Mouse (Mus musculus): ENCODE results near the gene Calml3. TPM values are rescaled to one million over a fixed set of nuclear protein-coding genes. Genes with fewer than 3 reads are reported as not detected.

Gene Calml3
- polyA plus RNA-seq, 1 experiment: not detected

DNA sequence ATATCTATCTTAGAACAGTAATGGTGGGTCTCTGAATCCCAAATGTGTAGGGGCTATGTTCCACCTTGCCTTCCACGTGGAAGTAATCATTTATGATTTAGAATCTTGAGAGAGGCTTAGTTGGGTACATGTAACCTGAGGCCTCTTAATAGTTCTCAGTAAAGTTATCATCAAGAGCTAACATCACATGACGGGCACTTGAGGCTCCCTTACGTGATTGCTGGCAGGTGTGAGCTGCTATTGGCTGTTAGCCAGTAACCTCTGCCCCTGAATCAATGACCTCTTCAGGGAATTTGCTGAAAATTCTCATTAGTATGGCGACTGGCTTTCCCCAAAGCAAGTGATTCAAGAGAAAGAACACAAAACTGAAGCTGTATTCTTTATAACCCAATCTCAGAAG lies 17.0 kb downstream of the Calml3 start:
- no peak overlapping the region for H3K27ac ChIP-seq (ENCODE audit: insufficient read depth, low read length)
- no peaks in the 10 kb centered on the region for H3K4me1 ChIP-seq (ENCODE audit: control insufficient read depth, insufficient read depth, low read length)
- TF ChIP-seq POLR2A (IDR thresholded peaks at IDR 0.05; ENCODE audit: extremely low read depth, insufficient read depth, low read length) (no peak), CTCF (IDR thresholded peaks at IDR 0.05; ENCODE audit: extremely low read depth, insufficient read depth, low read length) (no peak)
- no peak overlapping the region for H3K4me3 ChIP-seq (ENCODE audit: insufficient read depth, low read length)

DNA sequence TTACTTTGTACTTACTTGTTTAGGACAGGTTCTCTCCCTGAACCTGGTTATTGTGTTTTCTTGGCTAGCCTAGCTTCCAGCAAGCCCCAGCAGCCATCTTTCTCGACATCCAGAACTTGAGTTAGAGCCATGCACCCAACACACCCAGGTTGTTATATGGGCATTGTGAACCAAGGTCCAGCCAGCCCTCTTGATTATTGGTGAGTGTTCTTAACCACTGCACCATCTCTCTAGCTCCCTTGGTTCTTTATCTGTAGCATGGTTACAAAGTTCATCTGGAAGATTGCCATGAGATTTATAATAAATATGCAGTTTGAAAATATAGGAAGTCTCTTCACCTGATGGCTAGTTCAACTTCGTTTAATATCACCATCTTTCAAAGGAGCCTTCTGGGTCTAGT lies 20.5 kb downstream of the Calml3 start:
- TF ChIP-seq POLR2A (IDR thresholded peaks at IDR 0.05; ENCODE audit: extremely low read depth, insufficient read depth, low read length) (no peak), CTCF (IDR thresholded peaks at IDR 0.05; ENCODE audit: extremely low read depth, insufficient read depth, low read length) (no peak)

DNA sequence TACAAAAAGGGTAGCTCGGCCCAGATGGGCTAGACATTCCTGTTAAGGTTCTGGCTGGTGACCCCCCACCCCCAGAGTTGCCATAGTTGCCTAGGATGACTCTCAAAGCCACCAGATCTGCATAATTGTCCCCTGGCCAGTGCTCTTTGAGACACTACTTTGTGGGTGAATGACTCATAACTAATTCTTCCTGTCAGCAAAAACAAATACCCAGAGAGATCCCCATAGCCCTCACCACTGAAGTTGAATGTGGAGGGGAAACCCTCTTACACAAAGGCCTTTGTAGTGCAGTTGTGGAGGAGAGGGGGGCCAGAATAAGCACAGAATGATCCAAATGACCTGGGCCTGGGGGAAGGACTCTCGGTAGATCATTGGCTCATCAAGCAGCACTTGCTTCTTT lies 21.6 kb downstream of the Calml3 start:
- H3K27ac ChIP-seq (ENCODE audit: insufficient read depth, low read length): no peak overlapping the region

More for the DNA sequence above, 20.5 kb downstream of the Calml3 start:
- H3K4me1 ChIP-seq (ENCODE audit: control insufficient read depth, insufficient read depth, low read length): no peaks in the 10 kb centered on the region
- no peak overlapping the region for H3K4me3 ChIP-seq (ENCODE audit: insufficient read depth, low read length)
- no peak overlapping the region for H3K27ac ChIP-seq (ENCODE audit: insufficient read depth, low read length)

DNA sequence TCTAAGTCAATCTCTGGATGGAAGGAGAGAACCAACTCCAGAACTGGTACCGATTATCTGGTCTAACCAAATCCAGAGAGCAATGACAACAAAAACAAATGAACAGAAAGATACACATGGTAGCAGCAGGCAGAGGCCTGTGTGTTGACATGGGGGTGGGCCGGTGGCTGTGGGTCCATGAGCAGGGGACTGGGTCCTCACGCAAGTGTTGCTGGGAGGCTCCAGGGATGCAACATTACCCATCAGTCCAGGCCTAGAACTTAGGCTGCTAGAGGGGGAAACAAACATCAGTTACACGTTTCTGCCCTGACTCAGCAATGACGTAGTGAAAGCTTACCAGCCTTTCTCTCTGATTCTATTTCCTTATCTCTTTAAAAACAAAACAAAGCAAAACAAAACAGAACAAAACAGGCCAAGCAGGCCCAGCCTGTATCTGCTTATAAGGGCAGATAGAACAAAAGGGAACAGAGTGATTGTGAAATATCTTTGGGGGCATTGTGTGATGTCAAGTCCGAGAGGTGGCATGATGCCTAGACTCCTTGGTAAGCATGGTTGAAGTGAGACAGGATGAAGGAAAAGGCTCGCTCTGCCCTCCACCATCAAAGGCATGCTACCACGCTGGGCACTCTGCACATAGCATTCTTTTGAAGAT lies 24.4 kb downstream of the Calml3 start:
- no peak overlapping the region for H3K27ac ChIP-seq (ENCODE audit: insufficient read depth, low read length)
- H3K4me3 ChIP-seq (ENCODE audit: insufficient read depth, low read length): no peak overlapping the region
- TF ChIP-seq CTCF (IDR thresholded peaks at IDR 0.05; ENCODE audit: extremely low read depth, insufficient read depth, low read length) (no peak), POLR2A (IDR thresholded peaks at IDR 0.05; ENCODE audit: extremely low read depth, insufficient read depth, low read length) (no peak)
- H3K4me1 ChIP-seq (ENCODE audit: control insufficient read depth, insufficient read depth, low read length): peaks cover 6% of the 10 kb centered on the region

More for the DNA sequence above, 21.6 kb downstream of the Calml3 start:
- H3K4me3 ChIP-seq (ENCODE audit: insufficient read depth, low read length): no peak overlapping the region
- no peak for TF ChIP-seq CTCF (IDR thresholded peaks at IDR 0.05; ENCODE audit: extremely low read depth, insufficient read depth, low read length)
- no peak for TF ChIP-seq POLR2A (IDR thresholded peaks at IDR 0.05; ENCODE audit: extremely low read depth, insufficient read depth, low read length)
- H3K4me1 ChIP-seq (ENCODE audit: control insufficient read depth, insufficient read depth, low read length): no peaks in the 10 kb centered on the region

DNA sequence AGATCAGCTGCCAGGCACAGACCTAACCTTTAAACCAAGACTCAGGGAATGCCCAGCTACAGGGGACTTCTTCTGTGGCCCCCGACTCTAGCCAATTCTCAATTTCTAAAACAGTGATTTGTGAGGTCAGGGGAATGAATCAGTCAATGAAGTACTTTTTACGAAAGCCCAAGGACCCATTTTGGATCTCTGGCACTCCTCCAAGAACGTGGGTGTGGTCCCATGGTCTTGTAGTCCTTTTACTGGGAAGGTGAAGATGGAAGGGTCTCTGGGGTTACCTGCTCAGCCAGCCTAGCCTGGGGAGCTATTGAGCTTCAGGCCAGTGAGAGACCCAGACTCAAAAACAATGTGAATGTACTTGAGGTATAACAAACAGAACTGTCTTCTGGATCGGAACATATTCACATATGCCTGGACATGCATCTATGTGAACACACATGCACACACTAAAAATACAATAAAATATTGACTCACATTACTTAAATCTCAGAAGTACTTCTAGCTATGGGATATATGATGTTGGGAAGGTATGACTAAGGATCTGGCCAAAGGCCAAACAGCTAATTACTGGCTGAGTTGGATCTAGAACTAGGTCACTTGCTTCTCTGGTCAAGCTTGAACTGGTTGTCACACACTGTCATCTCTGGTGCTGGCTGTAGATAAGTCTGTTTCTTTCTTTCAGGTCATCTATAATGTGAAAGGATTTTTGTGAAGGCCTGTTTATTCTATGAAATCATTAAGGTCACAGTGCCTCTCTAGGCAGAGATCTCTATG lies 25.3 kb downstream of the Calml3 start:
- TF ChIP-seq CTCF (IDR thresholded peaks at IDR 0.05; ENCODE audit: extremely low read depth, insufficient read depth, low read length) (no peak), POLR2A (IDR thresholded peaks at IDR 0.05; ENCODE audit: extremely low read depth, insufficient read depth, low read length) (no peak)
- Histone ChIP-seq H3K4me1 (ENCODE audit: control insufficient read depth, insufficient read depth, low read length) (peaks cover 6% of the 10 kb centered on the region), H3K4me3 (ENCODE audit: insufficient read depth, low read length) (no peak overlapping the region), H3K27ac (ENCODE audit: insufficient read depth, low read length) (no peak overlapping the region)

DNA sequence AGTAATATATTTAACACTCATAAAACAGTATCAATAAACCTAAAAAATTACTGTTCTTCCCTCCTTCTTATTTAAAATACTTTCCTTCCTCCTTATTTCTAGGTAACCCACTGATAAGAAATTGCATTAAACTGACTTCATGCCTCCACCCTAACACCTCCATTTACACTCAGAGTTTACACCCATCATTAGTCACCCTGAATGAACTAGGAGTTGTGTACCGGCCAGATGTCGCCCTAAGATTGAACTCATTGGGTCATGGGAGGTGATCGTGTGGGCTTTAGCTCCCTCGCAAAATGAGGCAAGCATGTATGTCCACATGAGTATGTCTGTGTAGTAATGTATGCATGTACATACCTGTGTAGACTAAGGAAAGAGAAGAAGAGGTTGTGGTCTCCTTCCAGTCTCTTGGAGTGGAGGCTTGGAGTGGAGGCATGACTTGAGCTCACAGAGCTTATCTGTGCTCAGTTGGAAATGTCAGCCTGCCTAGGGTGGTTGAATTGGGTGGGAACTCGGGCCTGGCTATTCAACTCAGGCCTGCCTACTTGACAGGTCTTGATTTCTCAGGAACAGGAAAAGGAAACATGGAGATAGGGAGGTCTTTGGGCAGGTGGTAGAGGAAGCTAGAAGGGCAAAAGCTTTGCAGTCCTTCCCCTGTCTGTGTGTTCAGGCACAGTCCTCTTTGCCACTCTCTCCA lies 26.8 kb downstream of the Calml3 start:
- no peak overlapping the region for H3K4me3 ChIP-seq (ENCODE audit: insufficient read depth, low read length)
- H3K4me1 ChIP-seq (ENCODE audit: control insufficient read depth, insufficient read depth, low read length): peaks cover 9% of the 10 kb centered on the region
- TF ChIP-seq POLR2A (IDR thresholded peaks at IDR 0.05; ENCODE audit: extremely low read depth, insufficient read depth, low read length) (no peak), CTCF (IDR thresholded peaks at IDR 0.05; ENCODE audit: extremely low read depth, insufficient read depth, low read length) (no peak)
- no peak overlapping the region for H3K27ac ChIP-seq (ENCODE audit: insufficient read depth, low read length)

DNA sequence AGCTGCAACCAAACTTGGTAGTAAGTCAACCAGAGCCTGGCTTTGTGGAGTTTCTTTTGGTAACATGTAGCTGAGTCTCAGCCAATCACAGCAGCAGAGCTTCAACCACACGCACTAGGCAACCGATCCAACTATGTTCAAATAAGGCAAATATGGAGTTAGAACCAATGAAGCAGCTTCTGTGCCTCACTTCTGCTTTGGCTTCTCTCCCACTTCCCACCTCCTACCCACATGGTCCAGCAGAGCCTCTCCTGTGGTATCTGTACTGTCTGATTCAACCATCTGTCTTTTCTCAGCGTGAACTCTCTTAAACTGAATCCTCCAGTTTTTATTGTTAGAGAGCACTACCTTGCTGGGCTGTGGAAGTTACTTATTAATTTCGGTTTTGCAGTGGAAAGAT lies 27.7 kb downstream of the Calml3 start:
- Histone ChIP-seq H3K4me1 (ENCODE audit: control insufficient read depth, insufficient read depth, low read length) (peaks cover 9% of the 10 kb centered on the region), H3K27ac (ENCODE audit: insufficient read depth, low read length) (no peak overlapping the region), H3K4me3 (ENCODE audit: insufficient read depth, low read length) (no peak overlapping the region)
- TF ChIP-seq CTCF (IDR thresholded peaks at IDR 0.05; ENCODE audit: extremely low read depth, insufficient read depth, low read length) (no peak), POLR2A (IDR thresholded peaks at IDR 0.05; ENCODE audit: extremely low read depth, insufficient read depth, low read length) (no peak)

DNA sequence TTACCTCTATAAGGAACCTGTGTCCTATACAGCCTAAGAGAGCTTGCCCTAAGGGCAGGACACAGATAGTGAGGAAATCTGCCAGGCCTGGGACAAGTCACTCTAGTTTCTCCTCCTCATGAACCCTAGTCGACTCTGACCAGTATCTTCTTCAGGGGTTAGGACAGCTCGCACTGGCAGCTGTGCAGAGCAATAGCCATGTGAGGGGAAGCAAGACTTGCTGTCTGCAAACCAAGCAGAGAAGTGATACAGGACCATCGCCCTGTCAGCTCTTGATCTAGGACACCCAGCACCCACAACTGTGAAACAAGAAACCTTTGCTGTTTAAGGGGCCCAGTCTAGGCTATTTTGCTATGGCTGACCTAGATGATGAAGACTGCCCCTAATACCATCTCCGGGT lies 29.1 kb downstream of the Calml3 start:
- H3K27ac ChIP-seq (ENCODE audit: insufficient read depth, low read length): no peak overlapping the region
- H3K4me1 ChIP-seq (ENCODE audit: control insufficient read depth, insufficient read depth, low read length): peaks cover 11% of the 10 kb centered on the region
- TF ChIP-seq CTCF (IDR thresholded peaks at IDR 0.05; ENCODE audit: extremely low read depth, insufficient read depth, low read length): no peak
- TF ChIP-seq POLR2A (IDR thresholded peaks at IDR 0.05; ENCODE audit: extremely low read depth, insufficient read depth, low read length): no peak
- H3K4me3 ChIP-seq (ENCODE audit: insufficient read depth, low read length): no peak overlapping the region

DNA sequence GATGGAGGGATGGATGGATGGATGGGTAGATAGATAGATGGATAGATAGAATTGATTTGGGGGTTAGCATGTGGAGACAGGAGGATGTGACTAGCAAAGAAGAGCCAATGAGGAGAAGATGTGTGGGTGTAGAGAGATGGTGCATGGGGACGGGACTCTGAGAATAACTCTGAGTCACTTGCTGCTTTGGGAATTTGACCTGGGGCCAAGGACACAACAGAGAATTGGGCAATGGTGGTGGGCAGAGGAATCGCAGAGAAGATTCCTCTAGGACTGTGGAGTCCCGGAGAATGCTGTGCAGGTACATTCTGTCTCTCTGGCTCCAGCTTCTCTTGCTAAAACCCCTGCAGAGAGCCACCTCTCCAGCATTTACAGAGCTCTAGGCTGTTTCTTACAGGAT lies 29.8 kb downstream of the Calml3 start:
- H3K27ac ChIP-seq (ENCODE audit: insufficient read depth, low read length): no peak overlapping the region
- TF ChIP-seq POLR2A (IDR thresholded peaks at IDR 0.05; ENCODE audit: extremely low read depth, insufficient read depth, low read length): no peak
- TF ChIP-seq CTCF (IDR thresholded peaks at IDR 0.05; ENCODE audit: extremely low read depth, insufficient read depth, low read length): no peak
- no peak overlapping the region for H3K4me3 ChIP-seq (ENCODE audit: insufficient read depth, low read length)
- peaks cover 11% of the 10 kb centered on the region for H3K4me1 ChIP-seq (ENCODE audit: control insufficient read depth, insufficient read depth, low read length)

Data from cortical plate, adult 2 months (tissue).